Mouse (Mus musculus) C2C12 (cell line): ENCODE data around the gene P2rx6.

Experiments used
- CTCF ChIP-seq: IDR thresholded peaks from one replicate; pipeline ENCODE4 v1.5.1; 2011; ENCODE audit not compliant: control insufficient read depth, insufficient read depth, insufficient read length
- MAX ChIP-seq: IDR thresholded peaks from one replicate; pipeline ENCODE4 v1.6.1; 2011; ENCODE audit warnings: mild to moderate bottlenecking, control low read depth
- MYOG ChIP-seq: IDR thresholded peaks from one replicate; pipeline ENCODE4 v1.6.1; 2011; ENCODE audit not compliant: control insufficient read depth, insufficient read length; ENCODE audit errors: extremely low read depth
- USF1 ChIP-seq: IDR thresholded peaks from one replicate; pipeline ENCODE4 v1.6.1; 2011; ENCODE audit warnings: low read depth, mild to moderate bottlenecking, control low read depth, moderate library complexity

DNA sequence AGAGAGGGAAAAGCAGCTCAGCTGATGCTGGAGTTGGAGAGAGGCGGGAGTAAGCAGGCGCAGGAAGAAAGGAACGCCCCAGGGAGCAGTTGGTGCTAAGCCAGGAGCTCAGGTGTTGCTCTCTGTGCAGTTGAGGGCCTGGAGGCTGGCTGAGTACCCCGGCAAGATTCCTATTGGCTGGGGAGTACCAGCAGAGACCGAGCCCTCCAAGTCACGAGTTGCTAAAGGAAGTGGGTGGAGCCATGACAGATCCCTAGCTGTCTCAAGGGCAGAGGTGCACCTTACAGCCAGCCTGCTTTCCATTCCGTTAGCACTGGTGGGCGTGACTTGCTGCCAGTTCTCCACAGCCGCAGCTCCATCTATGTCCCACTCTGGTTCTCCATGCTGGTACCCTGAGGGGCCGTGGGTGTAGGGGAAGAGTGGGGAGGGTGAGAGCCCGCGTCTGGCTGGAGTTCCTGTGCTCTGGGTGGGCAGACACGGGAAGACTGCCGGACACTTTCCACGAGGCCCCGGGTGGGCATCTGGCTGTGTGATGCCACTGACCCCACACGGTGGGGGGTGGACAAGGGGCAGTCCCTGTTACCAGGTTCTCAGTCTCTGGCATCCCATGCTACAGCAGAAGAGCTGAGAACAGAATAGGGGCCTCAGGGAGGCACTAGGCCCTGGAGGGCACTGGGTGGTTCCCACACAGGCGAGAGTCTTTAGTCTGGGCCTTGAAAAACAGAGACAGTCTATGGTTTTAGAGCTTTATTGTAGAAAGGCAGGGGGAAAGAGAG is 7.6 kb upstream of the P2rx6 start:
- TF ChIP-seq CTCF, result no peak
- TF ChIP-seq USF1, result peak; percentile 10
- no peak for TF ChIP-seq MAX
- TF ChIP-seq MYOG, result no peak
